Mouse (Mus musculus): ENCODE results near the gene Agpat1.

DNA sequence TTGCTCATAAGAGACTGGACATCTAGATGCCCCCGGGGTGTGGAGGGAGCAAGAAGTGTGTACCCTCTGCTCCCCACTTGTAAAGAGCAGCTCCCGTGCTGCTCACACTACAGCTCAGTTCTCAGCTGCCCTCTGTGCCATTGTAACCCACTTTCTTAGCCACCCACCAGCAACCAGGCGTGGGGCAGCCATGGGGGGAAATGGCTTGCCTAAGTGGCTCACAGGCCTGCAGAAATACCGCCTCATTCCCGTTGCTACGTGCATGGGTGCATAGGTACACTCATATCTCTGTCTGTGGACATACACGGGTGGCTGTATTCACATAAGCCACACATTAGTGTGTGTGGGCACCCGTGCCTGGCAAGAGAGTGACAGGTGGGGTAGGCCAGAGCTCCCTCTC lies 58.9 kb downstream of the Agpat1 start:
- TF ChIP-seq MAFK (IDR thresholded peaks at IDR 0.05; ENCODE audit: insufficient replicate concordance, low read length) (no peak), CTCF (conservative IDR thresholded peaks at IDR 0.05 in 1 of 2, IDR thresholded peaks at IDR 0.05 in 1 of 2; ENCODE audit: low read depth in 2 of 2, low read length in 2 of 2) (no peak)
